Mouse (Mus musculus): ENCODE data around the gene Rbfox3.

DNA sequence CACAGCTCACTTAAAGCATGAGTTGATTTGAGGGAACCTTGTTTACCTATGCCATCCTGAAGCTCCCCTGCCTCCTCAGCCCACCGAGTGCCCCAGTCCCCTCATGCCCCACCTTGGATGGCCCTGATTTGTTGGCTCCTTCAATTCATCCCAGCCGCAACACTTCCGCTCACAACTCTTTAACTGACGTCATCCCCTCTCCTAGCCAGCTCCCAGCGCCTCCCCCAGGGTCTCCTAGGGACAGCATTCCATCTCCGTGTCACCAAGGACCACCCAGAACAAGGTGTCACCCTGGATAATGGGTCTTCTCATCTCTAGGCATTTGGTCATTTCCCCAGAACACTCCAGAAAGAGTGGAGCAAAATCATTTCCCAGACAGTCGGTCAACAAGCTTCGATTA lies 188.2 kb downstream of the Rbfox3 start:
- TF ChIP-seq CTCF (conservative IDR thresholded peaks at IDR 0.05; ENCODE audit: low read length) = no peak
- TF ChIP-seq NANOG (IDR thresholded peaks at IDR 0.05; ENCODE audit: borderline replicate concordance, low read length) = no peak
- no peak for TF ChIP-seq POU5F1 (IDR thresholded peaks at IDR 0.05; ENCODE audit: borderline replicate concordance, low read length)
